ENCODE assay signal across 23 mouse cellular contexts in genomic region chr1:130989331-130989730, GRCm38 (mm10). TPM values are rescaled to one million over a fixed set of nuclear protein-coding genes. Genes with fewer than 3 reads are reported as not detected.
"Had no signal": no experiment of that assay in that cellular context is flagged by ENCODE, and none has a peak within 500 bp of the region (broad histone marks: within the 10 kb centered on the region; RNA-seq: fewer than 3 reads in every experiment).

No protein-coding gene starts in this region.

- H3K4me1 ChIP-seq: kidney, embryonic 15.5 days; liver, embryonic 13.5 days; midbrain, embryonic 10.5 days; midbrain, embryonic 13.5 days; neural tube, embryonic 13.5 days had no signal

- ATAC-seq: midbrain, embryonic 13.5 days; midbrain, embryonic 16.5 days had no signal

- H3K27ac ChIP-seq: kidney, embryonic 15.5 days; left cerebral cortex, adult 2 months; liver, embryonic 13.5 days; midbrain, embryonic 10.5 days; midbrain, embryonic 13.5 days; neural tube, embryonic 13.5 days; stomach, postnatal 0 days had no signal

- H3K9me3 ChIP-seq: kidney, embryonic 15.5 days; liver, embryonic 13.5 days; midbrain, embryonic 10.5 days; midbrain, embryonic 13.5 days; neural tube, embryonic 13.5 days had no signal

- DNase-seq: kidney, postnatal 10 days; kidney, postnatal 36 days; layer of hippocampus, postnatal 36 days; liver, embryonic 13.5 days; lung, adult 2 months; lung, postnatal 14 days; lung, postnatal 4 days; retina, postnatal 1 day; thymus, adult 2 months; thymus, postnatal 25 days had no signal

- H3K27me3 ChIP-seq: kidney, embryonic 15.5 days; liver, embryonic 13.5 days; midbrain, embryonic 13.5 days; neural tube, embryonic 13.5 days had no signal

- H3K9ac ChIP-seq: kidney, embryonic 15.5 days; liver, embryonic 13.5 days; midbrain, embryonic 13.5 days; neural tube, embryonic 13.5 days had no signal

- H3K4me3 ChIP-seq: kidney, embryonic 15.5 days; left cerebral cortex, adult 2 months; liver, embryonic 13.5 days; midbrain, embryonic 10.5 days; midbrain, embryonic 13.5 days; myocyte; neural tube, embryonic 13.5 days had no signal

- H3K4me2 ChIP-seq: kidney, embryonic 15.5 days; liver, embryonic 13.5 days; midbrain, embryonic 13.5 days; neural tube, embryonic 13.5 days had no signal

- H3K36me3 ChIP-seq: kidney, embryonic 15.5 days; liver, embryonic 13.5 days; midbrain, embryonic 10.5 days; midbrain, embryonic 13.5 days; neural tube, embryonic 13.5 days had no signal

RNA-seq across cellular contexts. Expression of gene Il10, which starts 30.3 kb away (rescaled TPM):
- polyA plus RNA-seq: kidney, embryonic 15.5 days; limb, embryonic 11.5 days; liver, adult 2 months; liver, embryonic 13.5 days; liver, embryonic 16.5 days; lung, adult 2 months; lung, embryonic 16.5 days; midbrain, embryonic 10.5 days; midbrain, embryonic 13.5 days; midbrain, embryonic 16.5 days; myocyte; neural tube, embryonic 13.5 days; stomach, postnatal 0 days had no signal

RNA-seq across cellular contexts. Expression of gene Il19, which starts 49.4 kb away (rescaled TPM):
- polyA plus RNA-seq: limb, embryonic 11.5 days; liver, adult 2 months; liver, embryonic 13.5 days; liver, embryonic 16.5 days; lung, adult 2 months; lung, embryonic 16.5 days; midbrain, embryonic 10.5 days; midbrain, embryonic 13.5 days; midbrain, embryonic 16.5 days; neural tube, embryonic 13.5 days; stomach, embryonic 14.5 days; stomach, postnatal 0 days; thymus, adult 2 months had no signal
